Mouse (Mus musculus) duodenum, adult 2 months (tissue): Measurements from ENCODE around the gene Gm10184. TPM values are rescaled to one million over a fixed set of nuclear protein-coding genes. Genes with fewer than 3 reads are reported as not detected.

Experiments used
- polyA plus RNA-seq: library from polyadenylated mRNA; depleted of rRNA; stranded (reverse); fragments of >200 nt; gene quantifications from 2 replicates; pipeline ENCODE4 v1.2.3, GENCODE M21; 2012; ENCODE audit warnings: low replicate concordance; rRNA removed

Gm10184 gene
- polyA plus RNA-seq: 9.1 and 45.0 TPM in 2 replicates

DNA sequence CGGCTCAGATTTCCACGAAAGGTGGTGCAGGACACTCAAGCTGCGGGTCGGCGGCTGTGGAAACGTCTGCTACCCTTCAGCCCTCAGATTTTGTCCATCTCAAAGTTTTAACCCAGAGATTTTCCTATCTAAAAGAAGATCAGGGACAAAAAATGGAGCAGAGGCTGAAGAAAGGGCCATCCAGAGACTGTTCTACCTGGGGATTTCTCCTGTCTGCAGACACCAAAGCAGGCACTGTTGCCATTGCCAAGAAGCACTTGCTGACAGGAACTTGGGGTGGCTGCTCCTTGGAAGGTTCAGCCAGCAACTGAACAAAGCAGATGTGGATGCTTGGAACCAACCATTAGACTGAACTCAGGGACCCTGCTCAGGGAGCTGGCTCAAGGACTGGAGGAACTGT lies at the start of gene Gm10184:
Gene Gm10184, minus strand, starts transcription at position 101 of the 400 bp plus-strand sequence.

